ENCODE assay signal across 15 mouse cellular contexts in genomic region chr16:96857571-96857970, GRCm38 (mm10).
A peak's percentile ranks its signal among the peaks of the same experiment; 100 is the strongest.
DNase-seq lines count a peak whose midpoint lies in the region; ATAC-seq and TF ChIP-seq lines count a peak whose summit lies in the region.
"Had no signal": no experiment of that assay in that cellular context is flagged by ENCODE, and none has a peak within 500 bp of the region (broad histone marks: within the 10 kb centered on the region; RNA-seq: fewer than 3 reads in every experiment).

No protein-coding gene starts in this region.

- no peak overlapping the region for H3K4me3 ChIP-seq in heart, embryonic 10.5 days
- H3K4me3 ChIP-seq in lung, embryonic 14.5 days (ENCODE audit: low read depth, low read length) = no peak overlapping the region
- H3K4me3 ChIP-seq in myocyte = no peak overlapping the region
- H3K4me3 ChIP-seq: embryonic facial prominence, embryonic 12.5 days; heart, embryonic 15.5 days; intestine, embryonic 15.5 days; limb, embryonic 15.5 days had no signal

- no peak overlapping the region for H3ac ChIP-seq in myocyte (ENCODE audit: control insufficient read depth, insufficient read length)

- no peak for ATAC-seq in lung, embryonic 14.5 days (ENCODE audit: insufficient read depth)
- ATAC-seq: activated CD4-positive, CD25-positive, alpha-beta regulatory T cell, adult 4 months; forebrain, embryonic 16.5 days; intestine, embryonic 15.5 days had no signal

- no peak for TF ChIP-seq POLR2A in myocyte (IDR thresholded peaks at IDR 0.05; ENCODE audit: insufficient read length, low read depth)

- no peaks in the 10 kb centered on the region for H3K36me3 ChIP-seq in heart, embryonic 10.5 days
- no peaks in the 10 kb centered on the region for H3K36me3 ChIP-seq in lung, embryonic 14.5 days (ENCODE audit: insufficient read depth)
- H3K36me3 ChIP-seq in myocyte (ENCODE audit: control insufficient read depth, insufficient read depth) = no peaks in the 10 kb centered on the region
- H3K36me3 ChIP-seq: embryonic facial prominence, embryonic 12.5 days; heart, embryonic 15.5 days; intestine, embryonic 15.5 days; limb, embryonic 15.5 days had no signal

- WGBS in heart, embryonic 10.5 days = 37% methylated on average over 2 of the region's 2 CpGs
- 37% methylated on average over 2 of the region's 2 CpGs for WGBS in lung, embryonic 14.5 days

- H3K9ac ChIP-seq in lung, embryonic 14.5 days = no peak overlapping the region
- H3K9ac ChIP-seq: embryonic facial prominence, embryonic 12.5 days; heart, embryonic 15.5 days; intestine, embryonic 15.5 days; limb, embryonic 15.5 days had no signal

- no peaks in the 10 kb centered on the region for H3K27me3 ChIP-seq in heart, embryonic 10.5 days (ENCODE audit: insufficient read depth, poor library complexity, severe bottlenecking)
- no peaks in the 10 kb centered on the region for H3K27me3 ChIP-seq in lung, embryonic 14.5 days (ENCODE audit: insufficient read depth, low read length)
- H3K27me3 ChIP-seq in myocyte (ENCODE audit: control insufficient read depth, insufficient read depth, insufficient read length) = no peaks in the 10 kb centered on the region
- H3K27me3 ChIP-seq: embryonic facial prominence, embryonic 12.5 days; heart, embryonic 15.5 days; intestine, embryonic 15.5 days; limb, embryonic 15.5 days had no signal

- no peak for TF ChIP-seq CTCF in lung, embryonic 14.5 days (IDR thresholded peaks at IDR 0.05; ENCODE audit: low read depth)

- H3K4me1 ChIP-seq in heart, embryonic 10.5 days = peaks cover 28% of the 10 kb centered on the region
- no peaks in the 10 kb centered on the region for H3K4me1 ChIP-seq in lung, embryonic 14.5 days (ENCODE audit: insufficient read depth)
- H3K4me1 ChIP-seq: embryonic facial prominence, embryonic 12.5 days; intestine, embryonic 15.5 days; limb, embryonic 15.5 days had no signal

- H3K79me2 ChIP-seq in myocyte (ENCODE audit: control insufficient read depth, insufficient read depth) = no peaks in the 10 kb centered on the region

- no peaks in the 10 kb centered on the region for H3K9me3 ChIP-seq in heart, embryonic 10.5 days
- no peaks in the 10 kb centered on the region for H3K9me3 ChIP-seq in lung, embryonic 14.5 days (ENCODE audit: low read depth, low read length)
- H3K9me3 ChIP-seq: embryonic facial prominence, embryonic 12.5 days; heart, embryonic 15.5 days; intestine, embryonic 15.5 days; limb, embryonic 15.5 days had no signal

- no peak for DNase-seq in heart, embryonic 10.5 days (ENCODE audit: low spot score)
- no peak for DNase-seq in heart, postnatal 36 days
- DNase-seq in lung, embryonic 14.5 days = peak; percentile 26
- DNase-seq in lung, postnatal 10 days = no peak
- peak; percentile 59 for DNase-seq in adrenal gland, adult 2 months
- DNase-seq in yolk sac, embryonic 10.5 days (ENCODE audit: low spot score) = no peak
- DNase-seq: cerebellum, adult 18-20 months; kidney, postnatal 36 days had no signal

- peak overlapping the region; percentile 25; the same call in 1 of the 2 replicates for H3K27ac ChIP-seq in heart, embryonic 10.5 days
- H3K27ac ChIP-seq in lung, embryonic 14.5 days (ENCODE audit: low read depth) = no peak overlapping the region
- H3K27ac ChIP-seq: embryonic facial prominence, embryonic 12.5 days; heart, embryonic 15.5 days; intestine, embryonic 15.5 days; limb, embryonic 15.5 days had no signal

- intact Hi-C loops in heart, postnatal 36 days (cut with DNase I) = loop anchor here (10.0 kb wide), 1 partner anchor 307 kb away; no protein-coding TSS in a partner anchor

- no peak overlapping the region for H3K4me2 ChIP-seq in lung, embryonic 14.5 days
- no peak overlapping the region for H3K4me2 ChIP-seq in myocyte (ENCODE audit: low read depth)
- H3K4me2 ChIP-seq: embryonic facial prominence, embryonic 12.5 days; heart, embryonic 15.5 days; intestine, embryonic 15.5 days; limb, embryonic 15.5 days had no signal

TF ChIP-seq in myocyte, 11 proteins besides CTCF, POLR2A, EP300 and RAD21:
- TF ChIP-seq E2F4 (IDR thresholded peaks at IDR 0.05; ENCODE audit: insufficient read depth) (no peak), USF1 (IDR thresholded peaks at IDR 0.05; ENCODE audit: low read depth) (peak; percentile 65)

Comparison
In these comparisons a context has a peak if more than half of its experiments do, and no peak if none do; other contexts are left out.
1. DNase-seq: peak in lung, embryonic 14.5 days (single experiment) and adrenal gland, adult 2 months (single experiment); none in heart, embryonic 10.5 days (single experiment), heart, postnatal 36 days (0 of 2), lung, postnatal 10 days (single experiment) and yolk sac, embryonic 10.5 days (single experiment).